Mouse (Mus musculus) adipose tissue, adult 10 weeks (tissue): ENCODE results near the gene Fmnl3. TPM values are rescaled to one million over a fixed set of nuclear protein-coding genes. Genes with fewer than 3 reads are reported as not detected.

Source experiments
- polyA plus RNA-seq: library from polyadenylated mRNA; stranded (reverse); fragments of 350-450 nt; fragmentation: Illumina TruSeq; extraction: RNeasy Lipid Tissue Mini Kit (QIAGEN cat#74804); gene quantifications from one replicate; pipeline ENCODE4 v1.2.3, GENCODE M21; 2014; ENCODE audit warnings: low read depth, low replicate concordance

Fmnl3 gene
- polyA plus RNA-seq: 20.8 TPM

GRCm38 (mm10) chr15:99370259-99370691, at the start of gene Fmnl3:
TSS of gene Fmnl3 (minus strand) at chr15:99370482.

GRCm38 (mm10) chr15:99392486-99393385, 22.5 kb upstream of the Fmnl3 start, which contains the start of gene Tmbim6:
TSS of gene Tmbim6 (plus strand) at chr15:99392882.

DNA sequence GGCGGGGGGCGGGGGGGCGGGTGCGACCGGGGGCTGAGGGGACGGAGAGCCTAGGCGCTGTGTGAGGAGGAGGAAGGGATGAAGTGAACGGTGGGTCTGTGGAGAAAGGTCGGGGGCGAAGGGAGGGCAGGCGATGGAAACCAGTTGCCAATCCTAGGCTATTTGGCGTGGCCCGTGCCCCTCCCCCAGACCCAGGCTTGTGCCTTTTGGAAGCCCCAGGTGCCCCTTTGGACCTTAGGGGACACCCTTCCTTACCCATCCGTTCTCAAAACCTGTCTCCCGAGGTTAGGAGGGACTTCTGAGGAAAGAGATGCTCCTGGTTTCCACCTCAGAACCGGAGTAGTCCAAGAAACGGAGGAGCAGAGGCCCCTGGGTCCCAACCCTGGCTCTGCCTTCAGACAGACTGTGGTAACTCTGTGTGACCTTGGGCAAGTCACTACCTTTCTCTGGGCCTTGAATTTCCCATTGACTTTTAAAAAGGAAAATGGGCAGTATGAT, 74.7 kb downstream of the Fmnl3 start, which contains the start of gene Fam186b:
Gene Fam186b, minus strand, starts transcription at position 405 of the 498 bp plus-strand sequence.

GRCm38 (mm10) chr15:99294813-99295374, 75.4 kb downstream of the Fmnl3 start, which contains the start of gene Prpf40b:
TSS of gene Prpf40b (plus strand) at chr15:99295087.

Other genes starting within 250 kb of the Fmnl3 start
- 15.8 TPM for gene Spats2, start 244.6 kb downstream of the Fmnl3 start, polyA plus RNA-seq
- gene Kcnh3, start 145.6 kb downstream of the Fmnl3 start, polyA plus RNA-seq: 35.0 TPM
- 47.2 TPM for gene Mcrs1, start 118.5 kb downstream of the Fmnl3 start, polyA plus RNA-seq
- 53.9 TPM for gene Prpf40b, start 75.4 kb downstream of the Fmnl3 start, polyA plus RNA-seq
- gene Fam186b, start 74.6 kb downstream of the Fmnl3 start, polyA plus RNA-seq: 1.6 TPM
- gene Tmbim6, start 22.4 kb upstream of the Fmnl3 start, polyA plus RNA-seq: 638 TPM
- gene Nckap5l, start 87.3 kb upstream of the Fmnl3 start, polyA plus RNA-seq: 4.5 TPM
- gene Bcdin3d, start 104.2 kb upstream of the Fmnl3 start, polyA plus RNA-seq: 7.4 TPM
- gene Faim2, start 157.7 kb upstream of the Fmnl3 start, polyA plus RNA-seq: 25.0 TPM
- 1.2 TPM for gene Aqp2, start 208.6 kb upstream of the Fmnl3 start, polyA plus RNA-seq
- gene Aqp5, start 220.3 kb upstream of the Fmnl3 start, polyA plus RNA-seq: 2.5 TPM
- 7.6 TPM for gene Aqp6, start 230.9 kb upstream of the Fmnl3 start, polyA plus RNA-seq